Mouse (Mus musculus) lung, embryonic 16.5 days (tissue): Measurements from ENCODE around the gene Mylip. TPM values are rescaled to one million over a fixed set of nuclear protein-coding genes. Genes with fewer than 3 reads are reported as not detected.
A peak's percentile ranks its signal among the peaks of the same experiment; 100 is the strongest.

ENCODE experiments used
- ATAC-seq: fragments of 200-750 bp; cut with Nextera tagmentation; 2 replicates; pipeline ENCODE4 v1.8.0; 2017; ENCODE audit warnings: low read depth, mild to moderate bottlenecking, moderate library complexity
- H3K27ac ChIP-seq: fragments of 300-500 bp; sonication (generic); 2 replicates; pipeline ENCODE4 v1.5.1; 2014; ENCODE audit warnings: mild to moderate bottlenecking, control low read depth, low read length
- H3K27me3 ChIP-seq: fragments of 300-500 bp; sonication (generic); 2 replicates; pipeline ENCODE4 v1.6.1; 2014; ENCODE audit warnings: low read depth, low read length, mixed read lengths; ENCODE audit not compliant: control insufficient read depth, insufficient read depth
- H3K36me3 ChIP-seq: fragments of 300-500 bp; sonication (generic); 2 replicates; pipeline ENCODE4 v1.6.1; 2014; ENCODE audit warnings: low read length; ENCODE audit not compliant: control insufficient read depth, insufficient read depth
- H3K4me1 ChIP-seq: fragments of 300-500 bp; sonication (generic); replicated peaks from 2 replicates; pipeline ENCODE4 v1.6.1; 2014; ENCODE audit warnings: low read length, mixed read lengths; ENCODE audit not compliant: control insufficient read depth, insufficient read depth
- H3K4me2 ChIP-seq: fragments of 300-500 bp; sonication (generic); 2 replicates; pipeline ENCODE4 v1.6.1; 2014; ENCODE audit warnings: low read depth, low read length, control low read depth
- H3K4me3 ChIP-seq: fragments of 300-500 bp; sonication (generic); 2 replicates; pipeline ENCODE4 v1.5.1; 2014; ENCODE audit warnings: mild to moderate bottlenecking, low read length, control low read depth
- H3K9ac ChIP-seq: fragments of 300-500 bp; sonication (generic); 2 replicates; pipeline ENCODE4 v1.6.1; 2014; ENCODE audit warnings: low read length, control low read depth
- H3K9me3 ChIP-seq: fragments of 300-500 bp; sonication (generic); 2 replicates; pipeline ENCODE4 v1.6.1; 2016; ENCODE audit warnings: low read length; ENCODE audit not compliant: control insufficient read depth
- WGBS: fragments of 180-500 bp; shearing (Covaris S2); extraction: QIAGEN DNeasy Blood & Tissue Kit; methylation state at CpG from one replicate; pipeline ENCODE4 v1.1.7; 2014; 5-methylcytosine and 5-hydroxymethylcytosine counted together
- polyA plus RNA-seq: library from polyadenylated mRNA; unstranded; fragments of >200 nt; fragmentation: Nextera tagmentation; extraction: Ambion mirVana; gene quantifications from 2 replicates; pipeline ENCODE4 v1.2.1, GENCODE M21; 2015

Mylip gene
- polyA plus RNA-seq, 1 experiment from 2014 or later: 9.0 TPM

- Histone ChIP-seq H3K9me3 (no peaks in the 10 kb centered on the region), H3K4me1 (peaks cover 22% of the 10 kb centered on the region), H3K4me3 (peak overlapping the region; percentile 80), H3K27me3 (no peaks in the 10 kb centered on the region), H3K36me3 (no peaks in the 10 kb centered on the region), H3K4me2 (peak overlapping the region; percentile 94), H3K9ac (peak overlapping the region; percentile 54), H3K27ac (peak overlapping the region; percentile 52; the same call in 1 of the 2 replicates)
- no peak for ATAC-seq
- WGBS: 33% methylated on average over 4 of the region's 4 CpGs
Observed at GRCm38 (mm10) chr13:45388889-45389288, 653 bp upstream of the Mylip start.

DNA sequence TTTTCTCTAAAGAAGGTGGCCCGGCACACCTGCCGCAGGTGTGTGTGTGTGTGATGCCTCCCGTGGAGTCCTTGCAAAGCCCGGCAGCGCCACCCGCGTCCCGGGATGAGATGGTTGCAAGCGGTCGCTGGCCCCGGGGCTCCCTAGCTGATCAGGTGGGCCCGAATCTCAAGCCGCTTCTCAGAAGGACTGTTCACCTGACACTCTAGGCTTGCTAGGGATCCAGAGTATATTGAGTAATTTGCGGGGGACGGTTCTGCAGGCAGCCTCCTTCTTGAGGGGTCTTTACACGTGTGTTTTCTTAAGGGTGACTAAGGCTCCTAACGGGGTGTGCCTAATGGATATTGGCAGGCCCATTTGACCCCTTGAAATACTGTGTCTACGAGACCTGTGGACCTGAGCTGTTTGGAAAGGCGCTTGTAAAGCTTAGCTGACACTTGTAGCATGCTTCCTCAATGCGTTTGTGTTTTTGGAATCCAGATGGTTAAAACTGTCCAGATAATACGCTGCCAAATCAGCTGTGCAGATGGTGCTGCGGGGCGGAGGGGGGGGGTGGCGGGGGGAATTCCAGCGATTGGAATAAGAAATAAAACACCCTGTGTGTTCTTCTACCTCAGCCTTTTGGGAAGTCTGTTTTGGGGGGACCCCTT, 895 bp downstream of the Mylip start:
- Histone ChIP-seq H3K4me1 (peaks cover 22% of the 10 kb centered on the region), H3K9ac (peak overlapping the region; percentile 82), H3K9me3 (no peaks in the 10 kb centered on the region), H3K36me3 (no peaks in the 10 kb centered on the region), H3K4me3 (peak overlapping the region; percentile 80), H3K27ac (peak overlapping the region; percentile 81), H3K4me2 (peak overlapping the region; percentile 94), H3K27me3 (no peaks in the 10 kb centered on the region)
- ATAC-seq: peak; percentile 5; the same call in 1 of the 2 replicates
- WGBS: 1% methylated on average over 25 of the region's 25 CpGs

DNA sequence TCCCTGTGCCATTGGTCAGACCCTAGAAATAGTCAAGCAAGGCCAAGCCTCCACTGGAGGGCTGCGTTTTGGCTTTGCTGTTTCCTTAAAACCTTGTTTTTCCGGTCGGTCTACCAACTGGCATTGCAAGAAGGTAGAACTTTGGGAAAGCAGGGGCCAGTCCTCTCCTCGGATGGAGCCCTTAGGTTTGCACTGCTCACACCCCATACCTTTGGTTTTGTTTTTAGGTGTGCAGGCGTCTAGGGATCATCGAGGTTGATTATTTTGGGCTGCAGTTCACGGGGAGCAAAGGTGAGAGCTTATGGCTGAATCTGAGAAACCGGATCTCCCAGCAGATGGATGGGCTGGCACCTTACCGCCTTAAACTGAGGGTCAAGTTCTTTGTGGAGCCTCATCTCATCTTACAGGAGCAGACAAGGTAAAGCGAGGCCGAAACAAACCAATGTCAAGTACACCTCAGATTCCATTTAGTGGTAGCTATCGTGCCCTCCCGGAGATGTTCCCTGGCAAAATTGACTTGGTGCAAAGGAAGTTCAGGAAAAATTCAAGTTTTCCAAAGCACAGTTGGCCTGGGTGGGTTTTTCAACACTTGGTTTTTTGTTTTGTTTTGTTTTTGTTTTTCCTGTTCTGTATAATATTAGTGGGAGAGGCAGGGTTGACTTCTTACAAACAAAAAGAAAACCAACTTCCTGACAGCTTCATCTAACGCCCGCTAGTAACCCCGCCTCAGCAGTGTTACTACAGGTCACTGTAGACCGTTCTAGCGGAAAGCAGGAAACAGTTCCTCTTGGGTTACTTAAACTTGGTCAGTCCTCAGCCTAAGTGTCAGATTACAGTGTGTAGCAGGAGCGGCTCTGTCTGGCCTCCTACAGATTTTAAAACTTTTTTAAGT, 1.7 kb downstream of the Mylip start:
- H3K9me3 ChIP-seq: no peaks in the 10 kb centered on the region
- H3K4me1 ChIP-seq: peaks cover 22% of the 10 kb centered on the region
- ATAC-seq: peak; percentile 72
- no peaks in the 10 kb centered on the region for H3K36me3 ChIP-seq
- WGBS: 8% methylated on average over 19 of the region's 19 CpGs
- H3K4me2 ChIP-seq: peak overlapping the region; percentile 94
- peak overlapping the region; percentile 81 for H3K27ac ChIP-seq
- H3K4me3 ChIP-seq: peak overlapping the region; percentile 80
- H3K27me3 ChIP-seq: no peaks in the 10 kb centered on the region
- H3K9ac ChIP-seq: peak overlapping the region; percentile 82

- WGBS: 24% methylated on average over 9 of the region's 9 CpGs
- H3K4me2 ChIP-seq: peak overlapping the region; percentile 94
- peak overlapping the region; percentile 38; the same call in 1 of the 2 replicates for H3K9ac ChIP-seq
- H3K4me3 ChIP-seq: peak overlapping the region; percentile 80
- H3K36me3 ChIP-seq: no peaks in the 10 kb centered on the region
- no peak for ATAC-seq
- H3K9me3 ChIP-seq: no peaks in the 10 kb centered on the region
- no peaks in the 10 kb centered on the region for H3K27me3 ChIP-seq
- peaks cover 22% of the 10 kb centered on the region for H3K4me1 ChIP-seq
- H3K27ac ChIP-seq: peak overlapping the region; percentile 81
Observed at GRCm38 (mm10) chr13:45391854-45392454, 2.4 kb downstream of the Mylip start.

- WGBS: 72% methylated on average over 8 of the region's 8 CpGs
- no peaks in the 10 kb centered on the region for H3K36me3 ChIP-seq
- ATAC-seq: no peak
- H3K27me3 ChIP-seq: no peaks in the 10 kb centered on the region
- no peaks in the 10 kb centered on the region for H3K9me3 ChIP-seq
- no peak overlapping the region for H3K4me2 ChIP-seq
- peaks cover 26% of the 10 kb centered on the region for H3K4me1 ChIP-seq
- H3K4me3 ChIP-seq: no peak overlapping the region
- H3K9ac ChIP-seq: no peak overlapping the region
- H3K27ac ChIP-seq: no peak overlapping the region
Observed at GRCm38 (mm10) chr13:45394221-45394768, 4.8 kb downstream of the Mylip start.

GRCm38 (mm10) chr13:45396724-45397123, 7.2 kb downstream of the Mylip start:
- Histone ChIP-seq H3K4me1 (peaks cover 13% of the 10 kb centered on the region), H3K4me3 (no peak overlapping the region), H3K9me3 (no peaks in the 10 kb centered on the region), H3K27ac (peak overlapping the region; percentile 2; the same call in 1 of the 2 replicates), H3K9ac (no peak overlapping the region), H3K4me2 (no peak overlapping the region), H3K27me3 (no peaks in the 10 kb centered on the region), H3K36me3 (no peaks in the 10 kb centered on the region)
- ATAC-seq: no peak
- WGBS: 85% methylated on average over 8 of the region's 8 CpGs

DNA sequence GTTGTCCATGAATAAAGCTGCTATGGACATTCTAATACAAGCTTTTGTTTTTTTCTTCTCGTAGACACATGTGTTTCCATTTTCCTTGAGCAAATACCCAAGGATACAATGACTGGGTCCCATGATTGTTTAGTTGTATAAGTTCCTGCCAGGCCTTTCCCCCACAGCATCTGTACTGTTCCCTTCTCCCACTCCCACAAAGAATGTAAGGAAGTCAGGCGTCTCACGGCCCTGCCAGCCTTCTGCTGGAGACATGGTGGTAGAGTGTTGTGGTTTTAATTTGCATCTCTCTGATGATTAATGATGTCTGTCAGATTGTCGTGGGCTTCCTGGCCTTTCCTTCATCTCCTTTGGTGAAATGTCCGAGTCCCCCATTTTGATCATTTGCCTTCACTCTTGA, 7.7 kb downstream of the Mylip start:
- H3K27me3 ChIP-seq: no peaks in the 10 kb centered on the region
- H3K4me3 ChIP-seq: no peak overlapping the region
- H3K36me3 ChIP-seq: no peaks in the 10 kb centered on the region
- ATAC-seq: peak; percentile 77
- 44% methylated on average over 5 of the region's 5 CpGs for WGBS
- H3K9me3 ChIP-seq: no peaks in the 10 kb centered on the region
- no peak overlapping the region for H3K9ac ChIP-seq
- H3K27ac ChIP-seq: no peak overlapping the region; the same call in 1 of the 2 replicates
- peaks cover 8% of the 10 kb centered on the region for H3K4me1 ChIP-seq
- H3K4me2 ChIP-seq: no peak overlapping the region

DNA sequence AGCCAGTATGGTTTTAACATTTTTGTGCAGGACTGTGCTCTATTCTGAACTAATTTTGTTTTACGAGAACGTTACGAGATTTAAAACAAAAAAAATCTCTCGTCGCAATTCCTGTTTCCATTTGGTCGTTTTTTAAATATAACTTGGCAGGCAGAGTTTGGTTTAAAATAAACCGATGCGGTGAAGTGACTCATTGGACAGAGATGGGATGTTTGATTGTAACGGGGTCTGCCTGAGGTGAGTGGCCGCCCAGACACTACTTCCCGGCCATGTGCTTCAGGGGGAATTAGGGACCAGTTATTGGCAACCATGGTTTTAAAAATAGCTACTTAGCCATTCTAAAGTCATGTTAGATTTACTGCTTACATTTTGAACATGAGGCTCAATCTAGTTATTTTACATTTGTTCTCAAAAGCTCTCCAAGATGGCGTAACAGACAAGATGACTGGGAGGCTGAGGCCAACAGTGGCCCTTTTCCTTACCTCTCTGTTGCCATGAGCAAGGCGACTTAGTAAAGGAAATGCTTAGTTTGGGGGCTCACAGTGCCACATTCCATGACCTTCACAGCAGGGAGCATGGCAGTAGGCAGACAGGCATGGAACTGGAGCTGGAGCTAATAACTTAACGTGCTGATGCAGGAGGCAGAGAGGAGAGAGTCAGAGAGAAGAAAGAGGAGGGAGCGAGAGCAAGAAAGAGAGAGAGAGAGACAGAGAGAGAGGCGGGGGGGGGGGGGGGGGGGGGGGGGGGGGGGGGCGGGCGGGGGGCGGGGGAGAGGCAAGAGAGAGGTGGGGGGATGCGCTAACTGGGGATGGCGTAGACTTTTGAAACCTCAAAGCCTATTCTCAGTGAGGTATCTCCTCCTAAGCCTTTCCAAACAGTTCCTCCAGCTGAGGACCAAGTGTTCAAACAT, 8.6 kb downstream of the Mylip start:
- H3K4me2 ChIP-seq: no peak overlapping the region
- H3K36me3 ChIP-seq: no peaks in the 10 kb centered on the region
- 55% methylated on average over 16 of the region's 21 CpGs for WGBS
- H3K4me1 ChIP-seq: peaks cover 4% of the 10 kb centered on the region; the same call in 1 of the 2 replicates
- no peaks in the 10 kb centered on the region for H3K27me3 ChIP-seq
- H3K4me3 ChIP-seq: no peak overlapping the region
- no peak overlapping the region for H3K9ac ChIP-seq
- ATAC-seq: no peak
- H3K9me3 ChIP-seq: no peaks in the 10 kb centered on the region
- H3K27ac ChIP-seq: no peak overlapping the region
